Mouse (Mus musculus): Measurements from ENCODE around the gene Wdfy2. TPM values are rescaled to one million over a fixed set of nuclear protein-coding genes. Genes with fewer than 3 reads are reported as not detected.
A peak's percentile ranks its signal among the peaks of the same experiment; 100 is the strongest.

The Wdfy2 gene
- polyA plus RNA-seq, 2 experiments, result 10.9 to 12.8 TPM

- no peak overlapping the region for H3K4me2 ChIP-seq (replicated peaks; ENCODE audit: low read depth, low read length, severe bottlenecking)
- ATAC-seq (ENCODE audit: low FRiP score, low read depth) (no peak), DNase-seq (ENCODE audit: low spot score) (no peak)
- H3K27ac ChIP-seq (replicated peaks; ENCODE audit: low read depth, low read length), result no peak overlapping the region
- 0 out of 2 replicates have a peak, but pooled peaks cover 3% of the 10 kb centered on the region for H3K4me1 ChIP-seq (ENCODE audit: control insufficient read depth, insufficient read depth, low read length)
- no peak for TF ChIP-seq POLR2A (IDR thresholded peaks at IDR 0.05; ENCODE audit: borderline replicate concordance, extremely low read depth, insufficient read depth, insufficient read length)
- H3K9ac ChIP-seq (ENCODE audit: low read depth, low read length, severe bottlenecking), result no peak overlapping the region
- H3K36me3 ChIP-seq (ENCODE audit: control insufficient read depth, insufficient read depth, low read length), result no peaks in the 10 kb centered on the region
- no peaks in the 10 kb centered on the region for H3K27me3 ChIP-seq (ENCODE audit: control insufficient read depth, insufficient read depth, low read length)
- H3K4me3 ChIP-seq (replicated peaks; ENCODE audit: low read length), result no peak overlapping the region
- 0 out of 2 replicates have a peak, but pooled peaks cover 2% of the 10 kb centered on the region for H3K9me3 ChIP-seq (ENCODE audit: control insufficient read depth, low read length)
- 75% methylated on average over 8 of the region's 8 CpGs for WGBS
These were observed 36.9 kb downstream of the Wdfy2 start for GRCm38 (mm10) chr14:62874348-62874747.

GRCm38 (mm10) chr14:62878076-62878475 is 40.6 kb downstream of the Wdfy2 start:
- Histone ChIP-seq H3K4me3 (replicated peaks; ENCODE audit: low read length) (no peak overlapping the region), H3K36me3 (ENCODE audit: control insufficient read depth, insufficient read depth, low read length) (no peaks in the 10 kb centered on the region), H3K9ac (ENCODE audit: low read depth, low read length, severe bottlenecking) (no peak overlapping the region), H3K27ac (replicated peaks; ENCODE audit: low read depth, low read length) (no peak overlapping the region), H3K4me2 (replicated peaks; ENCODE audit: low read depth, low read length, severe bottlenecking) (no peak overlapping the region), H3K9me3 (ENCODE audit: control insufficient read depth, low read length) (no peaks in the 10 kb centered on the region), H3K27me3 (ENCODE audit: control insufficient read depth, insufficient read depth, low read length) (no peaks in the 10 kb centered on the region), H3K4me1 (ENCODE audit: control insufficient read depth, insufficient read depth, low read length) (peaks cover 7% of the 10 kb centered on the region; the same call in 1 of the 2 replicates)
- TF ChIP-seq POLR2A (IDR thresholded peaks at IDR 0.05; ENCODE audit: borderline replicate concordance, extremely low read depth, insufficient read depth, insufficient read length), result no peak
- ATAC-seq (ENCODE audit: low FRiP score, low read depth) (no peak), DNase-seq (ENCODE audit: low spot score) (no peak)
- 78% methylated on average over 6 of the region's 6 CpGs for WGBS

- Histone ChIP-seq H3K27me3 (ENCODE audit: control insufficient read depth, insufficient read depth, low read length) (no peaks in the 10 kb centered on the region), H3K27ac (replicated peaks; ENCODE audit: low read depth, low read length) (no peak overlapping the region), H3K4me2 (replicated peaks; ENCODE audit: low read depth, low read length, severe bottlenecking) (no peak overlapping the region), H3K4me1 (ENCODE audit: control insufficient read depth, insufficient read depth, low read length) (peaks cover 7% of the 10 kb centered on the region), H3K36me3 (ENCODE audit: control insufficient read depth, insufficient read depth, low read length) (no peaks in the 10 kb centered on the region), H3K9ac (ENCODE audit: low read depth, low read length, severe bottlenecking) (no peak overlapping the region), H3K9me3 (ENCODE audit: control insufficient read depth, low read length) (no peaks in the 10 kb centered on the region), H3K4me3 (replicated peaks; ENCODE audit: low read length) (no peak overlapping the region)
- no peak for DNase-seq (ENCODE audit: low spot score)
- 60% methylated on average over 7 of the region's 7 CpGs for WGBS
- TF ChIP-seq POLR2A (IDR thresholded peaks at IDR 0.05; ENCODE audit: borderline replicate concordance, extremely low read depth, insufficient read depth, insufficient read length), result no peak
- ATAC-seq (ENCODE audit: low FRiP score, low read depth), result no peak
These were observed 41.4 kb downstream of the Wdfy2 start for GRCm38 (mm10) chr14:62878634-62879430.

GRCm38 (mm10) chr14:62879497-62879896 is 42.0 kb downstream of the Wdfy2 start:
- H3K9ac ChIP-seq (ENCODE audit: low read depth, low read length, severe bottlenecking), result no peak overlapping the region
- 23% methylated on average over 5 of the region's 5 CpGs for WGBS
- no peaks in the 10 kb centered on the region for H3K36me3 ChIP-seq (ENCODE audit: control insufficient read depth, insufficient read depth, low read length)
- no peak overlapping the region for H3K4me2 ChIP-seq (replicated peaks; ENCODE audit: low read depth, low read length, severe bottlenecking)
- TF ChIP-seq POLR2A (IDR thresholded peaks at IDR 0.05; ENCODE audit: borderline replicate concordance, extremely low read depth, insufficient read depth, insufficient read length), result no peak
- H3K4me3 ChIP-seq (replicated peaks; ENCODE audit: low read length), result no peak overlapping the region
- ATAC-seq (ENCODE audit: low FRiP score, low read depth), result peak; percentile 37; the same call in 1 of the 2 replicates
- H3K9me3 ChIP-seq (ENCODE audit: control insufficient read depth, low read length), result no peaks in the 10 kb centered on the region
- peak; percentile 75 for DNase-seq (ENCODE audit: low spot score)
- H3K27ac ChIP-seq (replicated peaks; ENCODE audit: low read depth, low read length), result no peak overlapping the region
- H3K27me3 ChIP-seq (ENCODE audit: control insufficient read depth, insufficient read depth, low read length), result no peaks in the 10 kb centered on the region
- peaks cover 7% of the 10 kb centered on the region for H3K4me1 ChIP-seq (ENCODE audit: control insufficient read depth, insufficient read depth, low read length)

GRCm38 (mm10) chr14:62880084-62880851 is 42.8 kb downstream of the Wdfy2 start:
- H3K27me3 ChIP-seq (ENCODE audit: control insufficient read depth, insufficient read depth, low read length), result no peaks in the 10 kb centered on the region
- ATAC-seq (ENCODE audit: low FRiP score, low read depth), result no peak
- H3K36me3 ChIP-seq (ENCODE audit: control insufficient read depth, insufficient read depth, low read length), result no peaks in the 10 kb centered on the region
- no peak overlapping the region for H3K4me3 ChIP-seq (replicated peaks; ENCODE audit: low read length)
- H3K9me3 ChIP-seq (ENCODE audit: control insufficient read depth, low read length), result no peaks in the 10 kb centered on the region
- H3K27ac ChIP-seq (replicated peaks; ENCODE audit: low read depth, low read length), result 0 out of 2 replicates have a peak overlapping the region, but pooled peaks have one; percentile 8
- no peak overlapping the region for H3K4me2 ChIP-seq (replicated peaks; ENCODE audit: low read depth, low read length, severe bottlenecking)
- no peak overlapping the region for H3K9ac ChIP-seq (ENCODE audit: low read depth, low read length, severe bottlenecking)
- TF ChIP-seq POLR2A (IDR thresholded peaks at IDR 0.05; ENCODE audit: borderline replicate concordance, extremely low read depth, insufficient read depth, insufficient read length), result no peak
- H3K4me1 ChIP-seq (ENCODE audit: control insufficient read depth, insufficient read depth, low read length), result peaks cover 7% of the 10 kb centered on the region
- DNase-seq (ENCODE audit: low spot score), result peak; percentile 59
- WGBS, result 63% methylated on average over 5 of the region's 5 CpGs

All from limb, embryonic 14.5 days (tissue).